Mouse (Mus musculus): ENCODE measurements around the gene Fam166b. TPM values are rescaled to one million over a fixed set of nuclear protein-coding genes. Genes with fewer than 3 reads are reported as not detected.

The Fam166b gene
- polyA plus RNA-seq, 1 experiment, result 0.55 TPM

DNA sequence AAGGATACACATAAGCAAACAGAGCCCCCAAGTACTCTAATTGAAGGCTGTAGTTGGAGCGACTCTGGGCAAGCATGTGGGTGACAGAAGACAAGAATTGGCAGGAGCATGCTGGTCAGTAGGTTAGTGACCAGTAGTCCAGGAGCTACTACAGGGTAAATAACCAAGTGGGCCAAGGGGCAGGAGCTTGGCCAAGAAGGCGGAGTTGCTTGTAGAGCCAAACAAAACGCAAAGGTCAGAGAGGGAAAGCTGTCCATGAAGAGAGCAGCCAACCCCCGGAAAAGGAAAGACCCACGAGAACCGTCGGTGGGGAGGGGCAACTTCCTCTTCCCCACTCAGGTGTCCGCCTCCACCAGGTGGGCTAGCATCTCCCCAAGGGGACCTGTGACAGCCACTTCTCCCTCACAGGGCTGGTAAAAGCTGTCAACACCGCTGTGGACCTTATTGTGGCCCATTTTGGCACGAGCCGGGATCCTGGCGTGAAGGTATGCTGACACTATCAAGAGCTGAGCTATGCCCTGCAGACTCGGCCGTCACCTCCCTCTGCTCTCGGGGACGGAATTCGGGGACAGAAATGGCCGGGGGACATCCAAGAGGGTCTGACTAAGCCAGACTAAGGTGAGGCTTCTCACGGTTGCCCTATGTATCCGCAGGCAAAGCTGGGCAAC lies 5.5 kb downstream of the Fam166b start:
- TF ChIP-seq FLI1 (IDR thresholded peaks at IDR 0.05; ENCODE audit: low read length), result no peak
- no peak for TF ChIP-seq GATA1 (IDR thresholded peaks at IDR 0.05; ENCODE audit: borderline replicate concordance, low read length)
- Histone ChIP-seq H3K36me3 (replicated peaks; ENCODE audit: low read length) (peaks cover 78% of the 10 kb centered on the region), H3K4me1 (peaks cover 26% of the 10 kb centered on the region), H3K27me3 (replicated peaks) (peaks cover 45% of the 10 kb centered on the region), H3K4me3 (replicated peaks) (no peak overlapping the region), H3K9me3 (no peaks in the 10 kb centered on the region)

DNA sequence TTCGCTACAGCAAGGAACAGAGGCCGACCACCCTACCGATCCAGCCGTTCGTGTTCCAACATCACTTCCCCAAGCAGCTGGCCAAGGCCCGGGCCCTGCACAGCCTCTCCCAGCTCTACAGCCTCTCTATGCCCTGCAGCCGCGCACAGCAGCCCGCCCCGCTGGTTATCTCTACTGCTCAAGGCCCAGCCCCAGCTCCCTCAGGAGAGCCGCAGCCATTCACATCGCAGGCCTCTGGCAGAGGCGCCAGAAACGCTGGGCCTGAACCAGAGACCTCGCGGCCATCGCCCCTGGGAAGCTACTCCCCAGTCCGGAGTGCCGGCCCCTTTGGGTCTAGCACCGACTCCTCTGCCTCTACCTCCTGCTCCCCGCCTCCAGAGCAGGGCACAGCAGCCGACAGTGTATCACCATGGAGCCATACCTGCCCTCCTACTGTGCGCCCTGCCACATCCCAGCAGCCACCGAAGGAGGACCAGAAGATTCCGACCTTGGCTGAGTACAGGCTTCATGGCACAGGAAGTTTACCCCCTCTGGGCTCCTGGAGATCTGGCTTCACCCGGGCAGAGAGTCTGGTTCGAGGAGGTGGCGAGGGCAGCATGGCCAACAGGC lies 7.2 kb downstream of the Fam166b start:
- Histone ChIP-seq H3K4me1 (peaks cover 19% of the 10 kb centered on the region), H3K4me3 (replicated peaks) (no peak overlapping the region), H3K36me3 (replicated peaks; ENCODE audit: low read length) (peaks cover 82% of the 10 kb centered on the region), H3K9me3 (no peaks in the 10 kb centered on the region), H3K27me3 (replicated peaks) (peaks cover 34% of the 10 kb centered on the region)
- TF ChIP-seq FLI1 (IDR thresholded peaks at IDR 0.05; ENCODE audit: low read length) (no peak), GATA1 (IDR thresholded peaks at IDR 0.05; ENCODE audit: borderline replicate concordance, low read length) (no peak)

DNA sequence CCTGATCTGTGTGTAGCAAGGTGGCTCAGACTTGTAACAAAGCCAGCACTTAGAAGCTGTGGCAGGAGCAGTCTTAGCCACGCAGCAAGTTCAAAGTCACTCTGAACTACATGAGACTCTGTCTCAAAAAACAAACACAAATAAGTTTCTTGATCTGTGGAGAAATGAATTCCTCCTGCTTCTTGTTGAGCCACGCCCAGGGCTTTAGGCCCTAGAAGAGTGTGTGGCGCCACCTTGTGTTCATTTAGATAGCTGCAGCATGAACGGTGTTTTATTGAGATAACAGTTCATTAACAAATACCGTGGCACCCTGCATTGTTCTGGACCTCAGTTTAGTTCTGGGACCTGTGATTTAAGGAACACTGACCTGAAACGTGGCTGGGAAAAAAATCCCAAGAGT lies 8.6 kb downstream of the Fam166b start:
- Histone ChIP-seq H3K9me3 (peaks cover 13% of the 10 kb centered on the region), H3K27me3 (replicated peaks) (peaks cover 30% of the 10 kb centered on the region), H3K4me3 (replicated peaks) (peak overlapping the region; percentile 75), H3K4me1 (peaks cover 17% of the 10 kb centered on the region), H3K36me3 (replicated peaks; ENCODE audit: low read length) (peaks cover 82% of the 10 kb centered on the region)
- TF ChIP-seq FLI1 (IDR thresholded peaks at IDR 0.05; ENCODE audit: low read length), result no peak
- TF ChIP-seq GATA1 (IDR thresholded peaks at IDR 0.05; ENCODE audit: borderline replicate concordance, low read length), result no peak

- Histone ChIP-seq H3K27me3 (replicated peaks) (peaks cover 29% of the 10 kb centered on the region), H3K9me3 (peaks cover 16% of the 10 kb centered on the region), H3K4me3 (replicated peaks) (peak overlapping the region; percentile 75), H3K36me3 (replicated peaks; ENCODE audit: low read length) (peaks cover 82% of the 10 kb centered on the region), H3K4me1 (peaks cover 15% of the 10 kb centered on the region)
- TF ChIP-seq GATA1 (IDR thresholded peaks at IDR 0.05; ENCODE audit: borderline replicate concordance, low read length) (no peak), FLI1 (IDR thresholded peaks at IDR 0.05; ENCODE audit: low read length) (no peak)
Measured at GRCm38 (mm10) chr4:43419801-43420281, 9.1 kb downstream of the Fam166b start.

DNA sequence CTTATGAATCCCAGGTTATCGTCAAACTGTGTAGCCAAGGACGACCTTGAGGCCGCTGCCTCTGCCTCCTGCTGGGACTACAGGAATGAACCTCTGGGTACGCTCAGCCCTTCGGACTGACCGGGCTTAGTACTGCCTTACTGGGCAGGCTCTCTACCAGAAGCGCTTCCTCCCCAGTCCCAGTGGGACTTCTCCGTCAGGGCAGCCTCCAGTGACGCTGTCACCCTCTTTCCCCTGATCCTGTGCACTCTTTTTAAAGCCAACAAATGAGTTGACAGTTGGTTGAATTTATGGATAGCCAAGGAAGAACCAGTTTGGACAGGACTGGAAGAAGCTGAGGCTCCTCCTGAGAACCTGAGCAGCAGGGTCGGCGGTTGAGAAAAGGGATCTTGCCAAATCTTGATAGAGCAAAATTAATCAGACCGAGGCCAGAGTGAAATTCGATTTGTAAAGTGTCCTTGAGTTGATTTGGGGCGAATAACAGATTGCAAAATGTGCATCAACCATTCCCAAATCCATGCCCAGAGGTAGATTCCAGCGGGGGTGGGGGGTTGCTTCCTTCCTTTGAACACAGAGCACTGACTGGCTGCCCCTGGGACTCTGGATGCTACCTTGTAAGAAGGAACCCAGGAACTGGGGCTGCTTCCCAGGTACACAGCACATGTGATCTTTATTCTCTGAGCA lies 9.8 kb downstream of the Fam166b start:
- H3K36me3 ChIP-seq (replicated peaks; ENCODE audit: low read length), result peaks cover 82% of the 10 kb centered on the region
- H3K4me1 ChIP-seq, result peaks cover 15% of the 10 kb centered on the region
- TF ChIP-seq FLI1 (IDR thresholded peaks at IDR 0.05; ENCODE audit: low read length), result no peak
- TF ChIP-seq GATA1 (IDR thresholded peaks at IDR 0.05; ENCODE audit: borderline replicate concordance, low read length), result no peak

DNA sequence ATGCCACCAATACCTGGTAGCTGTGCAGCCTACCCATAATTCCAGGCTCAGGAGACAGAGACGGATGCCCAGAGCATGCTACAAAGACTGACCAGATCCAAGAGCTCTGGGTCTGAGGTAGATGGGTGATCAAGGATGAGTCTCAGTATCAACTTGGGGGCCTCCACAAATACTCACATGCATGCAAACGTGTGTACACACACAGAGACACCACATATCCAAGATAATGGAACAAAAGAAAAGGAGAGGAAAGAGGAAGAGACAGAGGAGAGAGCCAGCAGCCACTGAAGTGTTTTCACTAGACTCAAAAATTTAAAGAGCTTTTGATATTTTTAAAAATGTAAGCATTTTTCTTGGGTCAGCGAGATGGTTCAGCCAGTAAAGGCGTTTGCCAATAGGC lies 10.5 kb downstream of the Fam166b start:
- no peak overlapping the region for H3K4me3 ChIP-seq (replicated peaks)

More for the DNA sequence above, 9.8 kb downstream of the Fam166b start:
- H3K27me3 ChIP-seq (replicated peaks), result peaks cover 26% of the 10 kb centered on the region
- H3K9me3 ChIP-seq, result peaks cover 18% of the 10 kb centered on the region
- H3K4me3 ChIP-seq (replicated peaks), result no peak overlapping the region

GRCm38 (mm10) chr4:43417269-43418062 lies 11.5 kb downstream of the Fam166b start:
- H3K9me3 ChIP-seq, result peaks cover 18% of the 10 kb centered on the region
- peaks cover 15% of the 10 kb centered on the region for H3K4me1 ChIP-seq
- TF ChIP-seq GATA1 (IDR thresholded peaks at IDR 0.05; ENCODE audit: borderline replicate concordance, low read length) (no peak), FLI1 (IDR thresholded peaks at IDR 0.05; ENCODE audit: low read length) (no peak)
- peaks cover 20% of the 10 kb centered on the region for H3K27me3 ChIP-seq (replicated peaks)
- no peak overlapping the region for H3K4me3 ChIP-seq (replicated peaks)
- H3K36me3 ChIP-seq (replicated peaks; ENCODE audit: low read length), result peaks cover 68% of the 10 kb centered on the region

More for the DNA sequence above, 10.5 kb downstream of the Fam166b start:
- peaks cover 18% of the 10 kb centered on the region for H3K9me3 ChIP-seq
- TF ChIP-seq FLI1 (IDR thresholded peaks at IDR 0.05; ENCODE audit: low read length) (no peak), GATA1 (IDR thresholded peaks at IDR 0.05; ENCODE audit: borderline replicate concordance, low read length) (no peak)
- peaks cover 20% of the 10 kb centered on the region for H3K27me3 ChIP-seq (replicated peaks)
- H3K4me1 ChIP-seq, result peaks cover 15% of the 10 kb centered on the region
- peaks cover 78% of the 10 kb centered on the region for H3K36me3 ChIP-seq (replicated peaks; ENCODE audit: low read length)

DNA sequence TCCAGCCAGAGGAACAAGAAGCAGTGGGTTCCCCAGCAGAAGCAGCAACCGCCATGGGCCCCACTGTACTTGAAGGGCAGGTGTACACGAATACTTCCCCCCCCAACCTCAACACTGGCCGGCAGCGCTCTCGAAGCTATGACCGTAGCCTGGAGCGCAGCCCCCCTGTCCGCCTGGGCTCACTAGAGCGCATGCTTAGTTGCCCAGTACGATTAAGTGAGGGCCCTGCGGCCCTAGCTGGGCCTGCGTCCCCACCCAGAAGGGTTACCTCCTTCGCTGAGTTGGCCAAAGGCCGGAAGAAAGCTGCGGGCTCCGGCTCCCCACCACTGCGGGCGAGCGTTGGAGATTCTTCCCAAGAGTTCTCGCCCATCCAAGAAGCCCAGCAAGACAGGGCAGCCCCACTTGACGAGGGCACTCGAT lies 12.9 kb downstream of the Fam166b start:
- Histone ChIP-seq H3K4me1 (peaks cover 15% of the 10 kb centered on the region), H3K36me3 (replicated peaks; ENCODE audit: low read length) (peaks cover 57% of the 10 kb centered on the region), H3K4me3 (replicated peaks) (no peak overlapping the region), H3K9me3 (peaks cover 18% of the 10 kb centered on the region), H3K27me3 (replicated peaks) (peaks cover 16% of the 10 kb centered on the region)
- TF ChIP-seq GATA1 (IDR thresholded peaks at IDR 0.05; ENCODE audit: borderline replicate concordance, low read length), result no peak
- TF ChIP-seq FLI1 (IDR thresholded peaks at IDR 0.05; ENCODE audit: low read length), result no peak

Measured in megakaryocyte, embryonic 14.5 days (primary cell).